Mouse (Mus musculus) forebrain, postnatal 0 days (tissue): ENCODE results near the gene Bfsp1. TPM values are rescaled to one million over a fixed set of nuclear protein-coding genes. Genes with fewer than 3 reads are reported as not detected.

Source experiments
- ATAC-seq: fragments of 200-750 bp; cut with Nextera tagmentation; 2 replicates; pipeline ENCODE4 v1.8.0; 2017; ENCODE audit warnings: mild to moderate bottlenecking, moderate library complexity
- DNase-seq: peaks from one replicate; pipeline ENCODE4 v3.0.0-alpha.2; 2015
- H3K27ac ChIP-seq: fragments of 300-500 bp; sonication (generic); 2 replicates; pipeline ENCODE4 v1.5.1; 2014; ENCODE audit warnings: low read depth, mild to moderate bottlenecking, antibody characterized with exemption, low read length, moderate library complexity, mixed read lengths
- H3K27me3 ChIP-seq: fragments of 300-500 bp; sonication (generic); 2 replicates; pipeline ENCODE4 v1.6.1; 2014; ENCODE audit warnings: mild to moderate bottlenecking, low read length, mixed read lengths; ENCODE audit not compliant: insufficient read depth
- H3K36me3 ChIP-seq: fragments of 300-500 bp; sonication (generic); 2 replicates; pipeline ENCODE4 v1.6.1; 2014; ENCODE audit warnings: mild to moderate bottlenecking, moderate library complexity; ENCODE audit not compliant: insufficient read depth
- H3K4me1 ChIP-seq: fragments of 300-500 bp; sonication (generic); 2 replicates; pipeline ENCODE4 v1.6.1; 2014; ENCODE audit warnings: antibody characterized with exemption; ENCODE audit not compliant: insufficient read depth
- H3K4me2 ChIP-seq: fragments of 300-500 bp; sonication (generic); 2 replicates; pipeline ENCODE4 v1.6.1; 2014; ENCODE audit warnings: low read depth, mild to moderate bottlenecking, moderate library complexity
- H3K4me3 ChIP-seq: fragments of 300-500 bp; sonication (generic); 2 replicates; pipeline ENCODE4 v1.5.1; 2014; ENCODE audit warnings: low read depth, low read length, mixed read lengths
- H3K9ac ChIP-seq: fragments of 300-500 bp; sonication (generic); 2 replicates; pipeline ENCODE4 v1.6.1; 2014; ENCODE audit warnings: mild to moderate bottlenecking
- H3K9me3 ChIP-seq: fragments of 300-500 bp; sonication (generic); 2 replicates; pipeline ENCODE4 v1.6.1; 2016; ENCODE audit warnings: low read length
- CTCF ChIP-seq: sonication (generic); IDR thresholded peaks from 2 replicates; pipeline ENCODE4 v1.5.1; 2016; ENCODE audit warnings: antibody characterized with exemption, control low read depth, low read depth
- WGBS: fragments of 180-500 bp; shearing (Covaris S2); extraction: QIAGEN DNeasy Blood & Tissue Kit; methylation state at CpG from one replicate; pipeline ENCODE4 v1.1.7; 2014; 5-methylcytosine and 5-hydroxymethylcytosine counted together
- polyA plus RNA-seq: library from polyadenylated mRNA; unstranded; fragments of >200 nt; fragmentation: Nextera tagmentation; extraction: Ambion mirVana; gene quantifications from 2 replicates; pipeline ENCODE4 v1.2.1, GENCODE M21; 2015
- total RNA-seq: library from RNA; depleted of rRNA; stranded (reverse); fragments of >200 nt; gene quantifications from 2 replicates; pipeline ENCODE4 v1.2.3, GENCODE M21; 2014

The Bfsp1 gene
- total and polyA plus RNA-seq, 2 experiments from 2014 or later: 1.9 to 2.5 TPM

- Histone ChIP-seq H3K4me1 (no peaks in the 10 kb centered on the region), H3K4me2 (no peak overlapping the region), H3K27ac (no peak overlapping the region), H3K27me3 (no peaks in the 10 kb centered on the region), H3K4me3 (no peak overlapping the region), H3K36me3 (no peaks in the 10 kb centered on the region), H3K9ac (no peak overlapping the region), H3K9me3 (no peaks in the 10 kb centered on the region)
- ATAC-seq (no peak), DNase-seq (no peak)
- no peak for TF ChIP-seq CTCF
- WGBS: 82% methylated on average over 17 of the region's 17 CpGs
These were observed 31.3 kb downstream of the Bfsp1 start for GRCm38 (mm10) chr2:143831645-143832044.

DNA sequence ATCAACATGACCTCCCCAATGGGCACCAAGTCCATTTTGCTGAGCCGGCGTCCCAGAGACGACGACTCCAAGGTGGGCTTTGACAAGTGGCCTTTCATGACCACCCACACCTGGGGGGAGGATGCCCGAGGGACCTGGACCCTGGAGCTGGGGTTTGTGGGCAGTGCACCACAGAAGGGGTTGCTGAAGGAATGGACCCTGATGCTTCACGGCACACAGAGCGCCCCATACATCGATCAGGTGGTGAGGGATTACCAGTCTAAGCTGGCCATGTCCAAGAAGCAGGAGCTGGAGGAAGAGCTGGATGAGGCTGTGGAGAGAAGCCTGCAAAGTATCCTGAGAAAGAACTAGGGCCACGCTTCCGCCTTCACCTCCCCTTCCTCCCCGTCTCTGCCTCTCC is 49.5 kb downstream of the Bfsp1 start:
- 94% methylated on average over 11 of the region's 11 CpGs for WGBS
- Histone ChIP-seq H3K9ac (no peak overlapping the region), H3K27me3 (no peaks in the 10 kb centered on the region), H3K27ac (no peak overlapping the region), H3K4me2 (no peak overlapping the region), H3K9me3 (no peaks in the 10 kb centered on the region), H3K4me1 (no peaks in the 10 kb centered on the region), H3K4me3 (no peak overlapping the region), H3K36me3 (no peaks in the 10 kb centered on the region)
- DNase-seq (no peak), ATAC-seq (no peak)
- no peak for TF ChIP-seq CTCF

- TF ChIP-seq CTCF: no peak
- no peaks in the 10 kb centered on the region for H3K4me1 ChIP-seq
- ATAC-seq: no peak
These were observed 50.7 kb downstream of the Bfsp1 start for GRCm38 (mm10) chr2:143812262-143812661.

DNA sequence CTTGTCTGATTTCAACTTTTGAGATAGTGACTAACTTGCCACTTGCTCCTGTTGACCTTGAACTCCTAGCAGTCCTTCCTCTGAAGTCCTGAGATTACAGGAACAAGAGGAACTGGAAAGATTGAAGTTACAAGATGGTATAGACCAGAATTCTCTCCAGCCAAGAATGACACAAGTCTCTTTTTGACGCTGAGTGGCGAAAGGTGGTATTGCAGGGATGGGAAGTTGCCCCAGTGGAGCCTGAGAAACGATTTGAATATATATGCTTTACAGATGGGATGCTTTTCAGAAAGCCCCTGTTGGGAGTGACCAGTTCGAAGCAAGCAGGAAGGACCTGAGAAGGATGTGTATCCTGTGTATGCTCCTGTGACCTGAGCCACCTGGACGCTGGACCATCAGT is 54.2 kb downstream of the Bfsp1 start:
- Histone ChIP-seq H3K36me3 (no peaks in the 10 kb centered on the region), H3K9ac (no peak overlapping the region), H3K4me1 (no peaks in the 10 kb centered on the region), H3K4me3 (no peak overlapping the region), H3K4me2 (no peak overlapping the region), H3K9me3 (no peaks in the 10 kb centered on the region), H3K27ac (no peak overlapping the region), H3K27me3 (no peaks in the 10 kb centered on the region)
- WGBS: 81% methylated on average over 5 of the region's 5 CpGs
- ATAC-seq: no peak
- TF ChIP-seq CTCF: peak; percentile 44; the same call in 1 of the 2 replicates
- DNase-seq: no peak

More at GRCm38 (mm10) chr2:143812262-143812661, 50.7 kb downstream of the Bfsp1 start:
- no peak overlapping the region for H3K9ac ChIP-seq
- no peak overlapping the region for H3K27ac ChIP-seq
- H3K9me3 ChIP-seq: no peaks in the 10 kb centered on the region
- H3K4me2 ChIP-seq: no peak overlapping the region
- H3K36me3 ChIP-seq: no peaks in the 10 kb centered on the region
- no peaks in the 10 kb centered on the region for H3K27me3 ChIP-seq
- no peak for DNase-seq
- no peak overlapping the region for H3K4me3 ChIP-seq
- 86% methylated on average over 4 of the region's 4 CpGs for WGBS

DNA sequence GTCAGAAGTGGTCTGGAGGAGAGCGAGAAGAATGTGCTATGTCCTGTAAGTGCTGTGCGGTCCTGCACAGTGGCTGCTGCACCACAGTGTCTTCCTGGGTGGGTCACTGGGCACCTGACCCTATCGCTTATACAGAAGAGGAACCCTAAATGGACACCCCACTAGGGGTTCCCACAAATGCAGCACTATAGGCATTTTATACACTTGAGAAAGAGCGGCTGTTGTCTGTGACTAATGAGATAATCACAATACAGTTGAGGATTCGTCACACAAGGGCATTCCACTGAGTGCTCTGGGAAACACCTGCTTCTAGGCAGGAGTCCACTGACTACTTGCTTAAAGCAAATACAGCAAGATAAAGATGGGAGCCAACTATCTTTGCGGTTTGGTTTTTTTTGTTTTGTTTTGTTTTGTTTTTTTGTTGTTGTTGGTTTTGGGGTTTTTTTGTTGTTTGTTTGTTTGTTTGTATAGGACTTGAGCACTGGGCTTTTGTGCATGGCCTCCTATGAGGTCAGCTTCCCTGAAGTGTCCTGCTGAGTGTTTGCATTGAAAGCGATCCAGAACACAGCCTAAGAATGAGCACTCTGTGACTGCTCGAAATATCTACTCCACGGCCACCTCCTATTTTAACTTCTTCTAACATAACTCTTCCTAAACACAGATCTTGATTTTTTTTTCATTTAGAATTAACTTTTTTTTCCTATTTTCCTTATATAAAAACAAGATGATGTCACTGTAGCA is 55.9 kb downstream of the Bfsp1 start:
- Histone ChIP-seq H3K4me2 (no peak overlapping the region), H3K4me3 (no peak overlapping the region), H3K27me3 (no peaks in the 10 kb centered on the region), H3K4me1 (no peaks in the 10 kb centered on the region), H3K36me3 (no peaks in the 10 kb centered on the region), H3K27ac (no peak overlapping the region), H3K9ac (no peak overlapping the region), H3K9me3 (no peaks in the 10 kb centered on the region)
- DNase-seq (no peak), ATAC-seq (no peak)
- 69% methylated on average over 9 of the region's 9 CpGs for WGBS
- no peak for TF ChIP-seq CTCF

GRCm38 (mm10) chr2:143806140-143806923 is 56.6 kb downstream of the Bfsp1 start:
- DNase-seq (no peak), ATAC-seq (no peak)
- 66% methylated on average over 15 of the region's 15 CpGs for WGBS
- H3K9me3 ChIP-seq: no peaks in the 10 kb centered on the region
- H3K36me3 ChIP-seq: no peaks in the 10 kb centered on the region
- no peak overlapping the region for H3K27ac ChIP-seq
- H3K9ac ChIP-seq: no peak overlapping the region
- no peaks in the 10 kb centered on the region for H3K27me3 ChIP-seq
- no peak overlapping the region for H3K4me2 ChIP-seq
- no peak for TF ChIP-seq CTCF
- no peaks in the 10 kb centered on the region for H3K4me1 ChIP-seq
- no peak overlapping the region for H3K4me3 ChIP-seq

DNA sequence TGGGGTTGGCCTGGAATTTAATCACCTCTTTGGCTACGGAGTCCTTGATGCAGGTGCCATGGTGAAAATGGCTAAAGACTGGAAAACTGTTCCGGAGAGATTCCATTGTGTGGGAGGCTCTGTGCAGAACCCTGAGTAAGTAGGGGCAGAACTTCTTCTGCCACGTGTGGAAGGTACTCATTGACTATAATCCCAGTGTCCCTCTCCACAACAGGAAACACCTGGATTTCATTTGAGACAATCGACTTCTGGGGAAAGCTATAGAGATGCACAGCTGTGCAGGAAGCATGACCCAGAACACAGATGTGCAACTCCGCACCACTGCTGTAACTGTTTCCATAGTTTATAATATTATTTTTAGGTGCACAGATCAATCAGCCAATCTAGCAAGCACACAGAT is 61.9 kb downstream of the Bfsp1 start:
- ATAC-seq: no peak
- H3K27ac ChIP-seq: no peak overlapping the region
- H3K9ac ChIP-seq: no peak overlapping the region
- H3K4me2 ChIP-seq: no peak overlapping the region
- H3K9me3 ChIP-seq: no peaks in the 10 kb centered on the region
- no peak for DNase-seq
- no peak overlapping the region for H3K4me3 ChIP-seq
- H3K27me3 ChIP-seq: no peaks in the 10 kb centered on the region
- H3K4me1 ChIP-seq: no peaks in the 10 kb centered on the region
- 0 out of 2 replicates have a peak, but pooled peaks cover 3% of the 10 kb centered on the region for H3K36me3 ChIP-seq
- TF ChIP-seq CTCF: no peak
- 84% methylated on average over 5 of the region's 5 CpGs for WGBS
